Mouse (Mus musculus) left cerebral cortex, postnatal 36 days (tissue): Measurements from ENCODE around the gene Myh10. TPM values are rescaled to one million over a fixed set of nuclear protein-coding genes. Genes with fewer than 3 reads are reported as not detected.
"Not testable (repeated sequence)": the region's sequence is repeated elsewhere in the genome, so short reads cannot be mapped to it uniquely, and the experiment has no call there.

Source experiments
- DNase-seq, 2 experiments: peaks; one replicate each; pipeline ENCODE4 v3.0.0; 2021 to 2022; ENCODE audit warnings: low spot score in 2 of 2, mixed read lengths in 1 of 2
- intact Hi-C: fragments of 180-260 bp; cut with DNase I; formaldehyde crosslinking; loops from one replicate; pipeline ENCODE4 v1.15.1; 2025
- total RNA-seq, 2 experiments: library from RNA; stranded (reverse); gene quantifications; 2 replicates each; pipeline ENCODE4 v1.2.3; 2021

The Myh10 gene
- total RNA-seq, 2 experiments from 2014 or later = 198 to 218 TPM

- intact Hi-C loops = no loop called here
Observed at GRCm38 (mm10) chr11:68779735-68780465, 88.5 kb downstream of the Myh10 start.

GRCm38 (mm10) chr11:68780466-68781114 is 89.2 kb downstream of the Myh10 start:
- DNase-seq = no peak
- intact Hi-C loops = no loop called here

More at GRCm38 (mm10) chr11:68779735-68780465, 88.5 kb downstream of the Myh10 start:
- DNase-seq = peak; percentile 26 to 38

- intact Hi-C loops = no loop called here
- DNase-seq = no peak
Observed at GRCm38 (mm10) chr11:68782336-68782735, 91.0 kb downstream of the Myh10 start.

- no peak for DNase-seq
- intact Hi-C loops = no loop called here
Observed at GRCm38 (mm10) chr11:68785813-68786212, 94.5 kb downstream of the Myh10 start.

GRCm38 (mm10) chr11:68787222-68787621 is 95.9 kb downstream of the Myh10 start:
- intact Hi-C loops = no loop called here
- no peak for DNase-seq

GRCm38 (mm10) chr11:68790720-68791119 is 99.4 kb downstream of the Myh10 start:
- no peak for DNase-seq
- intact Hi-C loops = no loop called here

- intact Hi-C loops = no loop called here
- no peak for DNase-seq
Observed at GRCm38 (mm10) chr11:68791794-68792193, 100.4 kb downstream of the Myh10 start.

- intact Hi-C loops = no loop called here
- no peak for DNase-seq
Observed at GRCm38 (mm10) chr11:68798258-68798657, 106.9 kb downstream of the Myh10 start.

- no peak for DNase-seq
- intact Hi-C loops = loop anchor here (10.0 kb wide), 2 partner anchors 240 to 320 kb away; no protein-coding TSS in a partner anchor
Observed at GRCm38 (mm10) chr11:68805148-68805547, 113.8 kb downstream of the Myh10 start.

- DNase-seq = peak; percentile 52 to 67
- intact Hi-C loops = loop anchor here (10.0 kb wide), 2 partner anchors 243 to 323 kb away; no protein-coding TSS in a partner anchor
Observed at GRCm38 (mm10) chr11:68807787-68808186, 116.4 kb downstream of the Myh10 start.

GRCm38 (mm10) chr11:68811881-68812577 is 120.7 kb downstream of the Myh10 start:
- DNase-seq = no peak
- intact Hi-C loops = no loop called here

GRCm38 (mm10) chr11:68818416-68818815 is 127.1 kb downstream of the Myh10 start:
- intact Hi-C loops = no loop called here
- no peak for DNase-seq

- intact Hi-C loops = no loop called here
- DNase-seq = no peak
Observed at GRCm38 (mm10) chr11:68819226-68819805, 128.0 kb downstream of the Myh10 start.

GRCm38 (mm10) chr11:68822326-68822725 is 131.0 kb downstream of the Myh10 start:
- intact Hi-C loops = no loop called here
- no peak for DNase-seq

GRCm38 (mm10) chr11:68826735-68827134 is 135.4 kb downstream of the Myh10 start:
- DNase-seq = no peak
- intact Hi-C loops = no loop called here

- intact Hi-C loops, DNase-seq: not testable (repeated sequence)
Observed at GRCm38 (mm10) chr11:68831580-68831979, 140.2 kb downstream of the Myh10 start.

GRCm38 (mm10) chr11:68832793-68833192 is 141.4 kb downstream of the Myh10 start:
- intact Hi-C loops = no loop called here
- DNase-seq = no peak

GRCm38 (mm10) chr11:68833593-68833992 is 142.2 kb downstream of the Myh10 start:
- DNase-seq = no peak
- intact Hi-C loops = no loop called here

GRCm38 (mm10) chr11:68835034-68835433 is 143.7 kb downstream of the Myh10 start:
- no peak for DNase-seq
- intact Hi-C loops = no loop called here

GRCm38 (mm10) chr11:68839606-68840005 is 148.2 kb downstream of the Myh10 start:
- no peak for DNase-seq
- intact Hi-C loops = no loop called here
